Mouse (Mus musculus) embryonic fibroblast, embryonic 13.5 days (primary cell): ENCODE results near the gene Tmem132b. TPM values are rescaled to one million over a fixed set of nuclear protein-coding genes. Genes with fewer than 3 reads are reported as not detected.

Source experiments
- H3K27ac ChIP-seq: 2 replicates; pipeline ENCODE4 v1.5.1; 2012; ENCODE audit warnings: low read length, control low read depth, inconsistent platforms; ENCODE audit not compliant: insufficient read depth
- H3K4me1 ChIP-seq: 2 replicates; pipeline ENCODE4 v1.6.1; 2011; ENCODE audit warnings: low read length; ENCODE audit not compliant: control insufficient read depth, insufficient read depth
- H3K4me3 ChIP-seq: 2 replicates; pipeline ENCODE4 v1.5.1; 2011; ENCODE audit warnings: mild to moderate bottlenecking, control low read depth, low read length; ENCODE audit not compliant: insufficient read depth
- CTCF ChIP-seq: IDR thresholded peaks from 2 replicates; pipeline ENCODE4 v1.5.1; 2011; ENCODE audit warnings: mild to moderate bottlenecking, control low read depth, low read length, moderate library complexity, borderline replicate concordance; ENCODE audit not compliant: insufficient read depth
- POLR2A ChIP-seq: IDR thresholded peaks from 2 replicates; pipeline ENCODE4 v1.6.1; 2011; ENCODE audit warnings: low read depth, mild to moderate bottlenecking, control low read depth, low read length, moderate library complexity
- polyA plus RNA-seq: library from polyadenylated mRNA; stranded (reverse); fragments of >200 nt; gene quantifications from 2 replicates; pipeline ENCODE4 v1.2.4, GENCODE M21; 2011; ENCODE audit warnings: low read depth; ENCODE audit not compliant: missing spikeins, insufficient read length

The Tmem132b gene
- polyA plus RNA-seq, 1 experiment, result 0.07 TPM

GRCm38 (mm10) chr5:125492379-125493092 is 39.0 kb upstream of the Tmem132b start:
- H3K4me3 ChIP-seq, result no peak overlapping the region
- H3K4me1 ChIP-seq, result no peaks in the 10 kb centered on the region; the same call in 1 of the 2 replicates
- TF ChIP-seq POLR2A (no peak), CTCF (no peak)
- H3K27ac ChIP-seq, result no peak overlapping the region

- Histone ChIP-seq H3K4me1 (no peaks in the 10 kb centered on the region), H3K4me3 (no peak overlapping the region), H3K27ac (no peak overlapping the region)
- TF ChIP-seq POLR2A, result no peak
- no peak for TF ChIP-seq CTCF
Observed at GRCm38 (mm10) chr5:125493093-125493423, 38.5 kb upstream of the Tmem132b start.

- Histone ChIP-seq H3K27ac (no peak overlapping the region), H3K4me1 (no peaks in the 10 kb centered on the region)
- TF ChIP-seq POLR2A (no peak), CTCF (no peak)
Observed at GRCm38 (mm10) chr5:125495655-125496054, 35.9 kb upstream of the Tmem132b start.

GRCm38 (mm10) chr5:125497821-125498600 is 33.6 kb upstream of the Tmem132b start:
- Histone ChIP-seq H3K27ac (no peak overlapping the region), H3K4me3 (no peak overlapping the region), H3K4me1 (no peaks in the 10 kb centered on the region)
- TF ChIP-seq POLR2A (no peak), CTCF (peak; percentile 60; the same call in 1 of the 2 replicates)

More at GRCm38 (mm10) chr5:125495655-125496054, 35.9 kb upstream of the Tmem132b start:
- H3K4me3 ChIP-seq, result no peak overlapping the region

- no peak overlapping the region for H3K4me3 ChIP-seq
- H3K4me1 ChIP-seq, result no peaks in the 10 kb centered on the region
- TF ChIP-seq POLR2A (no peak), CTCF (no peak)
- H3K27ac ChIP-seq, result no peak overlapping the region
Observed at GRCm38 (mm10) chr5:125501505-125501904, 30.1 kb upstream of the Tmem132b start.

- TF ChIP-seq CTCF (no peak), POLR2A (no peak)
- Histone ChIP-seq H3K4me1 (no peaks in the 10 kb centered on the region), H3K27ac (no peak overlapping the region), H3K4me3 (no peak overlapping the region)
Observed at GRCm38 (mm10) chr5:125502186-125502585, 29.4 kb upstream of the Tmem132b start.

GRCm38 (mm10) chr5:125503628-125504027 is 27.9 kb upstream of the Tmem132b start:
- Histone ChIP-seq H3K4me1 (no peaks in the 10 kb centered on the region), H3K4me3 (no peak overlapping the region), H3K27ac (no peak overlapping the region)
- TF ChIP-seq POLR2A, result no peak
- TF ChIP-seq CTCF, result no peak

- TF ChIP-seq CTCF (no peak), POLR2A (no peak)
- Histone ChIP-seq H3K4me3 (no peak overlapping the region), H3K27ac (no peak overlapping the region), H3K4me1 (no peaks in the 10 kb centered on the region)
Observed at GRCm38 (mm10) chr5:125504692-125505091, 26.9 kb upstream of the Tmem132b start.

GRCm38 (mm10) chr5:125505968-125506367 is 25.6 kb upstream of the Tmem132b start:
- no peak overlapping the region for H3K27ac ChIP-seq
- no peaks in the 10 kb centered on the region for H3K4me1 ChIP-seq
- no peak for TF ChIP-seq CTCF
- H3K4me3 ChIP-seq, result no peak overlapping the region

- no peaks in the 10 kb centered on the region for H3K4me1 ChIP-seq
- TF ChIP-seq CTCF (no peak), POLR2A (no peak)
- no peak overlapping the region for H3K4me3 ChIP-seq
- H3K27ac ChIP-seq, result no peak overlapping the region
Observed at GRCm38 (mm10) chr5:125507582-125507981, 24.0 kb upstream of the Tmem132b start.

GRCm38 (mm10) chr5:125508006-125508405 is 23.6 kb upstream of the Tmem132b start:
- no peaks in the 10 kb centered on the region for H3K4me1 ChIP-seq
- no peak overlapping the region for H3K4me3 ChIP-seq
- TF ChIP-seq POLR2A, result no peak
- no peak for TF ChIP-seq CTCF
- no peak overlapping the region for H3K27ac ChIP-seq
